Mouse (Mus musculus): ENCODE results near the gene Limd2.

DNA sequence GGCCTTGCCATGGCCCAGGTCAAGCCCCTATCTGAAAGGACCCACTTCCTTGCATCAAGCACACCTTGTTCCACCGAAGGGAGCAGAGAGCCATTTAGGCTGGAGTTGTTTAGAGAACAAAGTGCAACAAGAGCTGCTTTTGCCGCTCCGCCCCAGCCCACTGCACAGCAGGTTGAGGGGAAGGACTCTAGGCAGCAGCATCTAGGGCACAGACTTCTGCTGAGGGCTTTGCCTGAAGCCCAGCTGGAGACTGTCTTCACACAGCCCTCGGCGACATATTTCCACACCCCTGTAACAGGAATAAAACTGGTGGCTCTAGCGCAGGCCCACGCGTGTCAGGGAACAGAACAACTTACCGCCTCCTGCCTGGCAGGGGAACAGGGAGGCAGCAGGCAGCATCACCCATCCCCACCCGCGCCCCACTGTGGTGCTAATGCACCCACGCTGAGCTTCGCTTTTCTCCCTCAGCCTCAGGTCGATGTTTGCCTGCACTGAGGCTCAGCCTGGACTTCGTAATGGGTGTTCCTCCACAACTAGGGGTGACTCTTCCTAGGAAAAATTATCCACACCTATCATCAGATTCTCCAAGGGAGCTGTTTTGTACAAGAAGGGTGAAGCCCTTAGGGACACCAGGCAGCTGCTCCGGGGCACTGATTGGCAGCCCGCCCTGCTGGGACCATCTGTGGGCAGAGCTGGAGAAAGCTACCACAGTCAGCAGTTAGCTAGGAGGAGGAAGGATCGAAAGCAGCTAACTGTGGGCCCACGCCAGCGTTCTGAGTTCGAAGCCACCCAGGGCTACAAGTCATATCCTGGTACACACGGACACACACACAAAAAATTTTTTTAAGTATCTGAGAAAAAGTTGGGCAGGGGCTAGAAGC is at the start of gene Limd2, which contains the start of gene Gm10840:
- TF ChIP-seq ETS1 (conservative IDR thresholded peaks at IDR 0.05; ENCODE audit: low read depth, low read length) = no peak
- TF ChIP-seq CTCF (conservative IDR thresholded peaks at IDR 0.05 in 1 of 2, IDR thresholded peaks at IDR 0.05 in 1 of 2; ENCODE audit: low read depth in 2 of 2, low read length in 2 of 2) = no peak
- TF ChIP-seq POLR2A (IDR thresholded peaks at IDR 0.05; ENCODE audit: low read depth, low read length) = no peak
- TF ChIP-seq E2F4 (IDR thresholded peaks at IDR 0.05; ENCODE audit: insufficient replicate concordance, low read depth, low read length) = no peak
- no peak for TF ChIP-seq EP300 (IDR thresholded peaks at IDR 0.05; ENCODE audit: low read length)
- TF ChIP-seq USF1 (IDR thresholded peaks at IDR 0.05; ENCODE audit: low read depth, low read length) = no peak
